Comparison of ENCODE assay signal across 10 mouse cellular contexts in the genomic region with DNA sequence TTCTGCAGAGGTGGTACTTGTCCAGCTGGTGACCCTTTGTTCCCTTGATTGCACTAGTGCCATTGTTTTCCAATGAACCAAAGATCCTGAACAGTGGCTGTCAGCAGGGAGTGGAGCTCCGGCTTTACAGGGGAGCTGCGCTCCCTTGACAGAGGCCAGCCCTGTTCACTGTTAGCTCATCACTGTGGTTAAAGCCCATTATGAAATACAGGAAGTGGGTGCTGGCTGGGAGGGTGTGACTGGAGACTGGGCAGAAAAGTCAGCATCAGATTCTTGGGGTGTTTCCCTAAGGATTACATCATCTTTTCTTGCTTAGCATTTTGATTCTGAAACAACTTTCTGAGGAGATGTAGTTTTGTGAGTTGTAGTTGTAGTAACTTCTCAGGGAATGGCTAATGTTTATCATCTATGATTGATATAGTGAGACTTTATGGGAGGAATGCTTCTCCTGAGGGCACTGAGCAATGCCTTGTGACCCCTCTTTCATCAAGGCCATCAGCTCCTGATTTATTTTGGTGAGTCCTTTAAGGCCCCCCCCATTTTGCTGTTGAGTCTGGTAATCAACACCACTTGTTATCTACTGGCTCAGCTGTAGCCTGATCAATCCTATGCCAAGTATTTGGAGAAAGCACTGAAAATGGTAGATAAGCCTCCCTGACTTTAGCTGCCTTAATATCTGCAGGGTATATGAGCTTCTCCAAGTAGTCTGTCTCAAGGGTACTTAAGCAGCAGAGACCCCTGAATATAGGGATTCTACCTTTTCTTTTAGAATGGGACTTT. TPM values are rescaled to one million over a fixed set of nuclear protein-coding genes. Genes with fewer than 3 reads are reported as not detected.
A peak's percentile ranks its signal among the peaks of the same experiment; 100 is the strongest.
DNase-seq lines count a peak whose midpoint lies in the region; ATAC-seq and TF ChIP-seq lines count a peak whose summit lies in the region.
"Had no signal": no experiment of that assay in that cellular context is flagged by ENCODE, and none has a peak within 500 bp of the region (broad histone marks: within the 10 kb centered on the region; RNA-seq: fewer than 3 reads in every experiment).

No protein-coding gene starts in this region.

- no peak overlapping the region for H3K4me2 ChIP-seq in heart, embryonic 13.5 days
- no peak overlapping the region for H3K4me2 ChIP-seq in stomach, embryonic 16.5 days (ENCODE audit: low read depth, low read length)
- H3K4me2 ChIP-seq: midbrain, embryonic 12.5 days had no signal

- no peak overlapping the region for H3K4me3 ChIP-seq in heart, embryonic 13.5 days
- H3K4me3 ChIP-seq in lung, adult 2 months (replicated peaks; ENCODE audit: extremely low read depth, low read depth, low read length), result no peak overlapping the region
- H3K4me3 ChIP-seq in stomach, embryonic 16.5 days (replicated peaks; ENCODE audit: low read length), result no peak overlapping the region
- H3K4me3 ChIP-seq: midbrain, embryonic 12.5 days had no signal

- peaks cover 14% of the 10 kb centered on the region for H3K4me1 ChIP-seq in heart, embryonic 13.5 days
- no peaks in the 10 kb centered on the region for H3K4me1 ChIP-seq in lung, adult 2 months (ENCODE audit: control insufficient read depth, insufficient read depth, low read length)
- no peaks in the 10 kb centered on the region for H3K4me1 ChIP-seq in stomach, embryonic 16.5 days (ENCODE audit: control insufficient read depth, insufficient read depth, low read length)

- TF ChIP-seq CTCF in lung, adult 2 months (IDR thresholded peaks at IDR 0.05; ENCODE audit: insufficient read depth, low read length), result no peak

- H3K9me3 ChIP-seq in heart, embryonic 13.5 days, result no peaks in the 10 kb centered on the region
- H3K9me3 ChIP-seq in stomach, embryonic 16.5 days (replicated peaks; ENCODE audit: control insufficient read depth, low read length), result no peaks in the 10 kb centered on the region
- H3K9me3 ChIP-seq: midbrain, embryonic 12.5 days had no signal

- H3K27me3 ChIP-seq in heart, embryonic 13.5 days (replicated peaks), result no peaks in the 10 kb centered on the region
- no peaks in the 10 kb centered on the region for H3K27me3 ChIP-seq in stomach, embryonic 16.5 days (ENCODE audit: control insufficient read depth, insufficient read depth, low read length)
- H3K27me3 ChIP-seq: midbrain, embryonic 12.5 days had no signal

- H3K36me3 ChIP-seq in heart, embryonic 13.5 days, result peaks cover 69% of the 10 kb centered on the region
- 0 out of 2 replicates have a peak, but pooled peaks cover 5% of the 10 kb centered on the region for H3K36me3 ChIP-seq in stomach, embryonic 16.5 days (ENCODE audit: control insufficient read depth, insufficient read depth, low read length)

- 0 out of 2 replicates have a peak overlapping the region, but pooled peaks have one; percentile 8 for H3K27ac ChIP-seq in heart, embryonic 13.5 days (replicated peaks)
- no peak overlapping the region for H3K27ac ChIP-seq in stomach, embryonic 16.5 days (ENCODE audit: low read length)
- H3K27ac ChIP-seq: midbrain, embryonic 12.5 days had no signal

- WGBS in heart, embryonic 13.5 days, result 18% methylated on average over 2 of the region's 2 CpGs
- WGBS in lung, adult 2 months, result 12% methylated on average over 2 of the region's 2 CpGs
- 51% methylated on average over 2 of the region's 2 CpGs for WGBS in stomach, embryonic 16.5 days

- peak; percentile 12 for DNase-seq in thymus, postnatal 0 days (ENCODE audit: low spot score)
- DNase-seq in thymus, adult 18-20 months, result no peak
- DNase-seq in lung, adult 2 months, result peak; percentile 13
- no peak for DNase-seq in layer of hippocampus, adult 8-10 months (ENCODE audit: low spot score in 2 of 2)
- DNase-seq in right cerebral cortex, postnatal 36 days (ENCODE audit: low spot score in 2 of 2), result no peak
- DNase-seq in spleen, adult 12 weeks (ENCODE audit: low spot score), result no peak
- DNase-seq: forebrain, postnatal 0 days had no signal

- no peak overlapping the region for H3K9ac ChIP-seq in heart, embryonic 13.5 days
- H3K9ac ChIP-seq in stomach, embryonic 16.5 days (ENCODE audit: low read length), result no peak overlapping the region
- H3K9ac ChIP-seq: forebrain, postnatal 0 days; midbrain, embryonic 12.5 days had no signal

- ATAC-seq in heart, embryonic 13.5 days (ENCODE audit: extremely low read depth, insufficient number of reproducible peaks, low FRiP score, low TSS enrichment), result no peak
- peak; percentile 79 for ATAC-seq in stomach, embryonic 16.5 days (ENCODE audit: insufficient read depth, low FRiP score)
- ATAC-seq: forebrain, postnatal 0 days had no signal

- TF ChIP-seq POLR2A in lung, adult 2 months (IDR thresholded peaks at IDR 0.05; ENCODE audit: borderline replicate concordance, extremely low read depth, low read depth, low read length), result no peak

RNA-seq across cellular contexts. Expression of a gene that starts 19.1 kb away (rescaled TPM):
- 0.45 and 0.92 TPM in 2 replicates for polyA plus RNA-seq in thymus, postnatal 0 days (2015; fragmentation: Nextera tagmentation; extraction: Ambion mirVana)
- polyA plus RNA-seq in heart, embryonic 13.5 days (2015; fragmentation: Nextera tagmentation; extraction: Ambion mirVana), result 2.2 and 2.5 TPM in 2 replicates
- 1.8 and 3.1 TPM in 2 replicates for polyA plus RNA-seq in lung, adult 2 months (2012; rRNA removed)
- 7.5 and 9.1 TPM in 2 replicates for polyA plus RNA-seq in stomach, embryonic 16.5 days (2015; fragmentation: Nextera tagmentation; extraction: Ambion mirVana)
- total RNA-seq in layer of hippocampus, adult 8-10 months (2022), result 10 to 100 TPM in 2 of 4 experiments, 1 to 10 TPM in 2; 8.9 to 16.6 (median 11.0) TPM

RNA-seq across cellular contexts. Expression of a gene that starts 52.0 kb away (rescaled TPM):
- polyA plus RNA-seq in thymus, postnatal 0 days (2015; fragmentation: Nextera tagmentation; extraction: Ambion mirVana), result 11.8 and 14.1 TPM in 2 replicates
- 37.9 and 41.4 TPM in 2 replicates for polyA plus RNA-seq in heart, embryonic 13.5 days (2015; fragmentation: Nextera tagmentation; extraction: Ambion mirVana)
- polyA plus RNA-seq in lung, adult 2 months (2012; rRNA removed), result 2.8 and 5.3 TPM in 2 replicates
- 23.4 and 26.3 TPM in 2 replicates for polyA plus RNA-seq in stomach, embryonic 16.5 days (2015; fragmentation: Nextera tagmentation; extraction: Ambion mirVana)
- total RNA-seq in layer of hippocampus, adult 8-10 months (2022), result 10 to 100 TPM; 23.6 to 29.2 (median 24.9) TPM

Comparison
In these comparisons a context has a peak if more than half of its experiments do, and no peak if none do; other contexts are left out.
1. DNase-seq: peak in thymus, postnatal 0 days (single experiment) and lung, adult 2 months (single experiment); none in thymus, adult 18-20 months (0 of 2), layer of hippocampus, adult 8-10 months (0 of 2), right cerebral cortex, postnatal 36 days (0 of 2) and spleen, adult 12 weeks (single experiment).